Mouse (Mus musculus) thymus, postnatal 25 days (tissue): Measurements from ENCODE around the gene Slc13a5.
A peak's percentile ranks its signal among the peaks of the same experiment; 100 is the strongest.

Source experiments
- DNase-seq: peaks from one replicate; pipeline ENCODE4 v3.0.0; 2022

Slc13a5 gene

DNA sequence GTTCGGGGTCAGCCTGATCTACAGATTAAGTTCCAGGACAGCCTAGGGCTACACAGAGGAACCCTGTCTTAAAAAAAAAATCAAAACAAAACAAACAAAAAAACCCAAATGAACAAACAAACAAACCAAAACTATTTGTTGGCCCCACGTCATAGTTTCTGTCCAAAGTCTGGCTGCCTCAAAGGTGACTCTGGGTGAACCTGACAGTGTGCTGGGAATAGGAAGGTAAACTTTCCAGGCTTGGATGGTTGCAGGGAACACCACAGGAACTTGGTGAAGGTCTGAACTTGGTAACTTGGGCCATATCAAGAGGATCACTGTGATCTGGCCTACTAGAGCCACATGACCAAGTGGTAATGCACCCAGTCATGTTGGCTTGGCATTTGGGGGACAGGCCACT is 10.6 kb downstream of the Slc13a5 start:
- no peak for DNase-seq

DNA sequence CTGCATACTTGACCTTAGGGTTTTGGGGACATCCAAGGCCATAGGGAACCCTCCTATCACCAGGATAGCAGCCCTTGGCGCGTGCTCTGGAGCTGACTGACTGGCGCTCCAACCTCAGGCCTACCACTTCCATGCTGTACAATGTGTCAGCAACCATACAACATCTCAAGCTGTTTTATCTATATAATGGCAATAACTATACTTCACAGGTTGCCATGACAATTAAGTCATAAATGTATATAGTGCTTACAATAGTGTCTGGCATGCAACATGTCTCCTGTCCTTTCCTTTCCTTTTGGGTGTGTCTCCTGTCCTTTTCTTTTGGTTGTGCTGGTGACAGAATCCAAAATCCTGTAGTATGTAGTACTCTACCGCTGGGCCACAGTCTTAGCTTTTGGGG is 11.4 kb downstream of the Slc13a5 start:
- DNase-seq, result no peak

DNA sequence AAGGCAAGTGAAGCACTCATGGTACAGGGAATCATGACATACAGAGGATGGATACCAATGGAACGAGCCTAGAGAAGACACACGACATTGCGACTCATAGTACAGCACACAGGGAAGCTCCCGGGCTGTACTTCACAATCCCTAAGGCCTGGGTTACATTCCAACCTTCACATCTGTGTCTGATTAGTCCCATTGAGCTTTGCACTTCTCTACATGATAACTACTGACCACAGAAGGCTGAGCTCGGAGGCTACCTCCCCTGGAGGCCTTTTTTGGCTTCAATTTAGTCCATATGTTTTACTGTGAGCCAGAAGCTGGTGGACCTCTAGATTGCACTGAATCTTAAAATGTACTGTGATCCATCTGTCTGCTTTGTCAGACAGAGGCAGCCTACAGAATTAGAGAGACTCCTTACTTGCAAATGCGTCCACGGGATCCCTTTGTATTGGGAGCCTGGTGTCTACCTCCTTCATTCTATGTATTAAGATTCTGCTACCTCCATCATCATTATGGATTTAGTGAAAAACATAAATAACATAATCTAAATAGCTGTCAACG is 21.7 kb downstream of the Slc13a5 start:
- no peak for DNase-seq

DNA sequence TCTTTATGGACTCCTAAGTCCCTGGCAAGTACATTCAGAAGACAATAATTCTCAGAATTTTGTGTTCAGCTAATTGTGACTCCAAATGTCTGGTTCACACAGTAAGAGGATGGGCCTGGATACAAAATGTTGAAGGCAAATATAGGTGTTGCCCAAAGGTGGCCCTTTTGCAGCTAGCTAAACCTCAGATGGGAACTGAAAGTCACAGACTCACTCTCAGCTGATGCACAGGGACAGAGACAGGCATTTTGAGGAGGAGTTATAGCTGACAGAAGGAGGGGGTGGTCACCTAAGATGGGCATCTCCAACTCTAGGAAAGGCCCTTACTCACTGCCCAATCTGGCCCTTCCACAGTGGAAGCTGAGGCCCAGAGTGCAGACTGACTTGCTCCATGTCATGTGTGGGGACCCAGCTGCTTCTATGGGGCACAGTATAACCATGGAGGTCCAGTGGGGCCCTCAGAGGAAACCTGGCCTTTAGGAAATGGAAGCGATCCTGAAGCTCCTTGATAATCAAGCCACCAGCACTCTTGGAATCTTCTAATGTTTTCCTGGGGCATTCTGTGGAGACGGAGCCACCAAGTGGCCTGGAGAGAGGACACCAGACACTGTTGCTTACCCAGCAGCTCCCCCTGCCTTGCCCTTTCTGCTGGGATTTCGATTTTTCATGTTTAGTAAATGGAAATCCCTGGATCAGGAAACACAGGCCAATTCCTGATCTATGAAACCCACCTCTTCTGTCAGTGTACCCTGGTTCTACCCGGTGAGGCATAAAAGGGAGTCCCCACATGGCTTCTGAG is 26.8 kb downstream of the Slc13a5 start:
- no peak for DNase-seq

DNA sequence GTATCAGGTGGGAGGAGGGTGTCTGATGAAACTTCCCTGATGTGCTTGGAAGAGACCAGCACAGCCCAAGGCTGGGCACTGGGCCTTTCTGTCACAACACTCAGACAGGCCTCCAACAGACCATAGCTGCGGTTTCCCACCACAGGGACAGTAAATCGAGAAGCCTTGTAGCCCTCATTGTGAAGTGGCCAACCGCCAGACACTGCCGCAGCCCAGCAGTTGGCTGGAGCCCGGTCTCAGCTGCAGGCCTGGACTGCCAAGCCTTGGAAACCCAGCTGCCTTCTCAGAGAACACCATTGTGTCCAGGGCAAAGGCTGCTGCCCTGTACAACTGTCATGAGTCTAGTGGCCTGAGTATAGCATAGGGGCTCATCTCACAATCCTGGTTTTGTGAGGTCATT is 33.0 kb downstream of the Slc13a5 start:
- DNase-seq, result no peak

DNA sequence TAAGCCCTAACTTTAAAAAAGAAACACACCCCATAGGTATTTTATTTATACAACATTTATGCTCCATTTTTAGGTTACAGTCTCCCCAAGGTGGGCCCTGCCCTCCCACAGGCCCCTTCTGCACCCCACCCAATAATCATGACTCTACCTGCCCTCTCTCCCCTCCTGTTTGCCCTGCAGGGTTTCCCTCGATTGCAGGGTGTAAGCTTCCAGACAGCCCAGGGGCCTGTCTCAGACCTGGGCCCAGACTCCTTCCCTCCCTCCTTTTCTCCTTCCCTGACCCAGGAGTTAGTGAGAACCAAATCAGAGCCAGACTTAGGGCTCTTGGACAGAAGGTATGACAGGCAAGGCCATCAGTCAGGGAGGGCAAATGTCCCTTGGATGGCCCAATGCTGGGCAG is 34.0 kb downstream of the Slc13a5 start:
- no peak for DNase-seq

DNA sequence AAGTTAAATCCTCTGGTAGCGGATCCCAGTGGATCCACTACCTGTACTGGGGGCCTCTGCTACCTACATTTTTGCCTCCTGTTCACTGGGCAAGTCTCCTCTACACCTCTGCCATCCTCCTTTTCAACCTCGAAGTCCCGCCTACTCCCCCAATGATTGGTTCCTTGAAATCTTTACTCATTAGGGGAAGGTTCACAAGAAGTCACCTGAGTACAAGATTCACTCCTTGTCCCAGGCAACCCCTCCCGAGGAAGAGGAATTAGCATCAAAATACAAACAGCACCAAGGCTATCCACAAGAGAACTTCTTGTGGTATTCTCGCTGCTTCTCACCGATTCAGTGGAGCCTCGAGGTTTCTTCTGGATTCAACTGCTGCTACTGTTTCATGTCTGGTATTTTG is 35.0 kb downstream of the Slc13a5 start:
- DNase-seq, result no peak

DNA sequence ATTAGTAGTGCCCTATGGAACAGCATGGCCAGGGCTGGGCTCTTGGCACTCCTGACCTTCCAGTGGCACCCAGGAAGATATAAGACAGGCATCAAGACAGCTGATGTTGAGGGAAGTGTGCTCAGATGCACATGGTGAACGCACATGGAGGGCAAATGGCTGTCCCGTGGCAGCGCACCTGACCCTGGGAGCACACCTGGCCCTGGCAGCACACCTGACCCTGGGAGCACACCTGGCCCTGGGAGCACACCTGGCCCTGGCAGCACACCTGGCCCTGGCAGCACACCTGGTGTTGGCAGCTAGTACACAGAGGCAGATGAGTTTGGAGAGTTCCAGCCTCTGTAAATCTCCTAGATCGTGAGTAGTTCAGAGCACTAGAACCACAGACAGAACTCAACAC is 38.5 kb downstream of the Slc13a5 start:
- DNase-seq, result no peak

DNA sequence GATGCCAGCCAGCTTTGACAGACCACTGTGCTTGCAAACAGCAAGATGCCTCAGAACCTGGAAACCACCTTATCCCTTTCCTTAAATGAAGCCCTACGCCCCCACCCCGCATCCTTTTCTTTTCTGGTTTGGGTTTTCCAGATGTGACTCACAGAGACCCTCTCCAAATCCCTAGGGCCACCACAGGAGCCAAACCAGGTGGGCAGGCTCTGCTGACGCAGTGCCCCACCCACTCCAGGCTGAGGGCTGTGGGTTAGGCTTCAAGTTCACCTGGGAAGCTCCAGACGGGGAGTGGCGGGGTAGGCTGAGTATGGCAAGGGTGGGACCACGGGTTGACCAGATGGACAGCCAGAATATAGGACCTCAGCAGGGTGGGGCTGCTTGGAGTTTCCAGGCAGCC is 40.1 kb downstream of the Slc13a5 start:
- DNase-seq, result no peak

DNA sequence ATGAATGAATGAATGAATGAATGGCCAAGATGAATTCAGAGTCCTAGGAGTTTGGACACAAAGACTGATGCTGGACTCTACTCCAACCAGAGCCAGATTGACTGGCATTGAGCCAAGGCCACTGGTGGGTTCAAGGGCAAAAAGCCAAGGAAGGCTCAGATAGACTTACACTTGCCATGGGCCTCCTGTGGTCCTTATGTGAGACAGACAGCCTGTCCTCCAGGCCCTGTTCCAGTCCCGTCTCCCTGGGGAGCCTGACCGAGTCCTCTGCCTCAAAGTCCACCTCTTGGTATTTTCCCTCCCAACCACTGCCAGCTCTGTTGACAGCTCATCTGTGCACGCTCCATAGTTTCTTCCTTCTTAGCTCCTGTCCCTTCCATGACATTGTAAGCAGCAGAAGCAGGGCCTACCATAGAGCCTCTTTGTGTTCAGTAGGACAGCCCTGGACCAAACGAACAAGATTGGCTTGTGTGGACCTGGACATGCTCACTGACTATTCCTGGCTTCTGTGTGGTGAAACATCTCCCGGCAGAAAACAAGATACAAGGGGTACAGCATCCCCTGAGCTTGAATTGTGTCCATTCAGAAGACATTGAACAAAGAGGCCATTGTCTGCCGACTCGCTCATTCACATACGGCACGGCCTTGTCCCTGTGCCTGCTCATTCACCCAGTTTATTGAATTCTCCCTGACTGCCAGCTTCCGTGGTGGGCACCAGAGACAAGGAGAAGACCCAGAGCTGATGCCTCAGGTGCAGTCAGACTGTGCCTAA is 40.8 kb downstream of the Slc13a5 start:
- DNase-seq, result no peak

DNA sequence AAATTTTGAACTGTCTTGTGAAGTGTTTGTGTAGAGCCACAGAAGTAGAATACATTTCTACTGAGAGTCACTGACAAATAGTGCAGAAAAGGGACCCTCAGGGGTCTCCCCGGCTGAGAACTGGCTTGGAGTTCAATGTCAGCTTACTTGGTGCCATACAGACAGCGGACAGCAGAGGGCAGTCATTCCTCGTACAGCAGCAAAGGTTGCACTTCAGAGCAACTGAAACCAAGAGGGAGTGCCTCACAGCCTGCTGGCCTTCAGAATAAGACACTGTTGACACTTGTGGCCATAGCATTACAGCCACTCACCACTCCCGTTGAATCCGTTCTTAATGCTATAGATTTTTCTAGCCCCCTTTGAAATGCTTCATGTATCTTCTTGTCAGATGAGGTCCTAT is 42.2 kb downstream of the Slc13a5 start:
- peak; percentile 73 for DNase-seq

DNA sequence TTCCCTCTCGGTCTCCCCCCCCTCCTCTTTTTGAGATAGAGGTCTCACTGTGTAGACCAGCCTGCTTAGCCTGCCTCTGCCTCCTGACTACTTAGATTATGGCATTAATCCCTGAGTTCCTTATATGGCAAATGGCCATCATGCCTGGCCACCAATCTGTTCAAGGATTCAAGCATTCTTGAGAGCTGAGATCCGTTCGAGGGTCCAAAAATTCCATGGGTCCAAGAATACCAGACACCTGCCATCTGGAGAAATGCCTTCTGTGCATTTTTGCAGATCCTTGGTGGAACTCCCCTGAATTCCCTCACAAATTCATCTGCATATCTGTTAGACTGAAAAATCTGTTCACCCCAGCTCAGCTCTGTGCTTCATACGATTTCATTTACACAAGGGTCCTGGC is 43.6 kb downstream of the Slc13a5 start:
- DNase-seq, result no peak

DNA sequence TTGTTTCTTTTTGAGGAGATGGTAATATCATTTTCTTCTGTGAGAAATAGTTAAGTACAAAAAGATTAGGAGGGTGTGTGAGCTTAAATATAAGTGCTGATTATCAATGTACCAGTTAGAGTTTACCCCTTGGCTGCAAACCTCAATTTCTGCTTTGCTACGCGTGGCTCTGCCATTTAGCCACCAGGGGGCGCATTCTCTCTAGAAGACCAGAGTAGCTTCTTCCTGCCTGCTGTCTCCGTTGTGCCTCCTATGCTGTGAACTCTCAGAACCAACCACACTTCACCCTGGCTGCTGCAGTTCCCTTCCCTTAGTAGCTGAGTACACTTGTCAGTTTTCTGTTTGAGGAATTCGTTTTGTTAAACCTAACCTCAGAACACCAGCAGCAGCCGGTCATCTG is 45.7 kb downstream of the Slc13a5 start:
- peak; percentile 79 for DNase-seq

DNA sequence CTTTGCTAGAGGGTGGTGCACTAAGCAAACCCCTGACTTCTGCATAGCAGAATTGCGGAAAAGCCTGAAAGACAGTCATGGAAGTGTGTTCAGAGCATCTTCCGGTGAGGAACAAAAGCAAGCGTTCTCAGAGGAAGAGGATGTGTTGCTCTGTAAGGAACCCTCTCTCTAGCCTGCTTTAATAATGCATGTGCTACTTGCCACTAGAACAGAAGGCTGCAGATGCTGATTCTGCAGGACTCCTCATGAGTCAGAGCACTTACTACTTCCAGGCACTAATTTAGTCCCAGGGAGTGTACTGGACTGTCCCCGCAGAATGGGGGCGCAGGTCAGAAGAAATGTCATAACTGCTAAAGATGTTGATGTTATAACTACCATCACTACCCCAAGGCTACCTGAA is 49.9 kb downstream of the Slc13a5 start:
- no peak for DNase-seq

DNA sequence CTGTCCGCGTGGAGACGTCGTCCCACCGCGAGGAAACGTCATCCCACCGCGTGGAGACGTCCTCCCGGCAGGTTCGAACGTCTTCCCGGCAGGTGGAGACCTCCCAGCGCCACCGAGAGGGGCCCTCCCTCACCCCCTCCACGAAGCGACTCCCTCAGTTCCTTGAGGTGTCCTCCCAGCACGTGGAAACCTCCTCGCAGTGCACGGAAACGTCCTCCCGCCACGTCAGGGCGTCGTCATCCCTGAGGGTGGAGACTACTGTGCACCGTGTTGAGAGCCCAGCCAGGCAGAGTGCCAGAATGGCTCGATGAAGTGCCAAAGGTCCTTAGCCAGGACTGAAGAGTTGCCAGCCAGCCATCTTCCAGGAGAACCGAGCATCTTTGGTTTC is 51.6 kb downstream of the Slc13a5 start, which contains the start of gene Med31:
Gene Med31, minus strand, starts transcription at position 183 of the 388 bp plus-strand sequence.
- DNase-seq, result peak; percentile 78

DNA sequence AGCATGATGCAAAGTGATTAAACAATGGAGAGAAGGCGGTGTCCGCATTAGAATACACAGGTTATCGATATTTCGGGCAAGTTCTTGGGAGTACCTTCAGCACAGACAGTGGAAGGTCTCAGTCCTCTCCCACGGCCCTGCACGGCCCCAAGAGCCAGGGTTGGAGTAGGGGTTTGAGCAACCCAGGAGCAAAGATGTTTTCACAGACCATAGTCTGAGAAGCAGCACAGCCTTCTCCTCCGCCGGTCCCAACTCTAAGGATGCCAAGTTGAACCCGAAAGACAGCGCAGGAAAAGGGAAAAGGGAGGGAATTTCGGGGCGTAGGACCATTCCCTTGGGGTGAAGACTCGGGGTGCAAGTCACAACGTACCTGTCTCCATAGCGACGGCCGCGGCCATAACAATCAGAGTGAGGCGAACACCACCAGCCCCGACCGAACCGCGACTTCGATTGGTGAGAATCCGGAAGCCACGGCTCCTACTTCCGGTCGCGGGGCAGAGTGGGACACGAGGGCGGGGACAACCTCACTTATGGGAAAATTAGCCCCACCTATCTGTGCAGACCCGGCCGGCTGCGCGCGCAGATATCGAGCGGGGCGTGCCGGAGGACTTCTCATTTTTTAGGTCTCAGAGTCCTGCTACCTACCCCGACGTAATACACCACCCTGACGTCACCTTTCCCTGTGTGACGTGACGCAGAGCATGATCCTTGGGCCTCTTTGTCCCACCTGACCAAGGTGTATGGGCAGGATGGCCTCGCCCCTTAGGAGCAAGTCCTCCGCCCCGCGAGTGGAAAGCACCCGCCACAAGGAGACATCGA is 52.2 kb downstream of the Slc13a5 start:
- peak; percentile 89 for DNase-seq

DNA sequence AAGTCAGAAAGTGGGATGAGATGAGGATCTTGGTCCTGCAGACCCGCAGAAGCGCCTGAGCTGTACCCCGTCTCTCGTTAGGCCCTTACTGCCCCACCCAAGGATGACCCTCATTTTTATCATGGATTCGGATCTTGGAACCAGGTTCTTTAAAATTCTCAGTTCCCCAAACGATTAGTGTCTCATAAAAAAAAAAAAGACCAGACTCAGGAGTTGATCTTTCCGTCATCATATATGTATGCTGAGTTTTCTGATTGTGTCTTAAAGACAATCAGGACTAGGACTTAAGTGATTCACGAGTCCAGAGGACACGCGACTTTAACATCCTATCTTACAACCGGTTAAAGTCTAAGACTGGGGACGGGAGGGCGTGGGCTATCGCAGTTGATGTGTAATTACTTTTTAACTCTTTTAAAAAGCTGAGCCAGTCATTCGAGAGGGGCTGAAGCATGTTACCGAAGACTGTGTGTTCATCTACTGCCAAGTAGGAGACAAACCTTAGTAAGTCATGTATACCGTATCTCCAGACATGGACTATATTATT is 59.1 kb downstream of the Slc13a5 start:
- no peak for DNase-seq

DNA sequence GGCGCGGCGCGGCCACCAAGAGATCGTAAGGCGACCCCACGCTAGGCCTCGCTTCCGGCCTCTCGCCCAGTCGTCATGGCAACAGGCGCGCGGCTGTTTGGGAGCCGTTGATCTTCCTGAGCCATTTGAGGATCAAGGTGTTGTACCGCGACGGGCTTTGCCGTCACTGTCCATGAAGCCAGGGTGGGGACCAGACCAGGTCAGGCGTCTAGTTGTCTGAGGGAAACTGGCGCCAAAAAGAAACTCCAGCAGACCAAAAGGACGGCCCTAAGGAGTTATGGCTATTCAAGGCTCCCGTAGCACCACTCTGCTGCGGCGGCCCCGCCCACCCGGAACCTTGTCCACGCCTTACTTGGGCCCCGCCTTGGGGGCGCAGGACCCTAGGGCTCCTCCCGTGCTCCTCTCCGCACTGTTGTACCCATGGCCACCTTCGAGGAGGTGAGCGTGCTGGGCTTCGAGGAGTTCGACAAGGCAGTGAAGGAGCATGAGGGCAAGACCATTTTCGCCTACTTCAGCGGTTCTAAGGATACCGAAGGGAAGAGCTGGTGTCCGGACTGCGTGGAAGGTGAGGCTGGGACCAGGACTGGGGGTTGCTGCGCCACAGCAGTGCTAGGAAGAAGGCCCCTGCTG is 59.7 kb downstream of the Slc13a5 start, which contains the start of the genes 4933427D14Rik and Txndc17:
Gene 4933427D14Rik, minus strand, starts transcription at position 256 of the 630 bp plus-strand sequence.
Gene Txndc17, plus strand, starts transcription at position 344 of the 630 bp plus-strand sequence.
- DNase-seq, result peak; percentile 91

DNA sequence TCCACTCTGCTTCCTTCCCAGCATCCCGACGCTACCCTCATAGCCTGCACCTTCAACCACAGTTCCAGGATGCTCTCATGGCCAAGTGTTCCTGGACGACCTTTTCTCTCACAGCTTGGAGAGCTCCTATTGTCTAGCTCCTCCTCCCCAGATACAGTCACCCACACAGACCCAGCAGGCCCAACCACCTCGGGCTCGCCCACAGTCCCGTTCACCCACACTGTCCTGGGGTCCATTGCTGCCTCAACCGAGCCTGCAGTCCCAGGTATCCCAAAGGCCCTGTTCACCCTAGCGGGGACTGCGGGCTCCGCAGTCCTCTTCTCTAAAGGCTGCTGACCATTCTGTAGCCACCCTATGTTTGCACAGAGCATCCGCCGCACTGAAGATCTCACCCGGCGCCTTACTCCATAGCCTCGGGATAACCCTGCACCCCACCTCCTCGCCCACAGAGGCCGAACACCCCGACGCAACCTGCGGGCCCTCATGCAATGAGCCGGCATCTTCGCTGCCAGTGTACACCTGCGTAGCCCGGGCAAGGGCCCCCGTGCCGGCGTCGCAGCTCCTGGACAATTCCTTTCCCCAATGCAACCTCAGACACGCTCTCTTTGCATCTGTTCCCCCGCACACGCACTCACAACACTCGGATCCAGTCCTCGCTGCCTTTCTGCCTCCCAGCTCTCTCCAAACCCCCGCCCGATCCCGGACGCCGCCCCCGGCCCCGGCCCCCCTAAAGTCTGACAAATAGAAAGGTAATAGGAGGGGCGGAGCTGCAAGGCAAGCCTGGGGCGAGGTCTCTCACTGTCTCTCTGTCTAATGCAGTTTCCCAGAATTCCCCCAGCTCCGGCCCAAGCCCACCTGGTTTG is 60.5 kb downstream of the Slc13a5 start, which contains the start of gene Gm43951:
Gene Gm43951, minus strand, starts transcription at position 500 of the 863 bp plus-strand sequence.
- no peak for DNase-seq

DNA sequence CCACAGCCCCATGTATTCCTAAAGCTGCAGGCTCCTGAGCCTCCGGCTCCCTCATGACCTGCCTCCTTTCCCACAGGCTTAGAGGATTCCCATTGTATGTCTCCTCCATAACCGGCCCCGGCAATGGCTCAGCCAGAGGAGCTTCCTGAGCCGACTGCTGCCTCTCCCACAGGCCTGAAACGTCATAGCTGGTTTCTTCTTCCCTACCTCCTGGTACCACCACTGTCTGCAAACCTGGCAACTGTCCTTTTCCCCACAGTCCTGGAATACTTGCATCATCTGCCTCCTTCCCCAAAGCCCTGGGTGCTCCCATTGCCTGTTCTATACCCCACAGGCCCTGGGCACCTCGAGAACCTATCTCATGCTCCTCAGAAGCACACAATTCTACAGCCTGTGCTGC is 61.8 kb downstream of the Slc13a5 start:
- DNase-seq, result no peak

DNA sequence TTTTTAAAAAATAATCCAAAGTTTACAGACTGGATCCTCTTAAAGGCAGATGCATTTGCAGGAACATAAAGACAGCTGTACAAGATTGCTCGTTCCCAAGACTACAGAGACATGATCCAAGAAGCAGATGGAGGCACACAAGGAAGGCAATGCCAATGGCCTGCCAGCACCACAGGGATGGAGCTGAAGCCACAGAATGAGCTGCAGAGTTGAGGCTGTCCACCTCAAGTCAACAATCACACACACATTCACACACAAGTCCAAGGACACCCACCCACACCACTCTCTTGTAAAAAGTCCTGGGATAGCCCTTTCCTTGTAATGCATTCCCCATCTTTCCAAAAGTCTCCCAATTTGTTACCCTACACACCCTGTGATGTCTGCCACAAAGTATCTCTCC is 63.6 kb downstream of the Slc13a5 start:
- no peak for DNase-seq
